Mouse (Mus musculus) embryonic fibroblast, embryonic 13.5 days (primary cell): ENCODE measurements around the gene Fbxw10.

Experiments used
- CTCF ChIP-seq: IDR thresholded peaks from 2 replicates; pipeline ENCODE4 v1.5.1; 2011; ENCODE audit warnings: mild to moderate bottlenecking, control low read depth, low read length, moderate library complexity, borderline replicate concordance; ENCODE audit not compliant: insufficient read depth
- POLR2A ChIP-seq: IDR thresholded peaks from 2 replicates; pipeline ENCODE4 v1.6.1; 2011; ENCODE audit warnings: low read depth, mild to moderate bottlenecking, control low read depth, low read length, moderate library complexity

DNA sequence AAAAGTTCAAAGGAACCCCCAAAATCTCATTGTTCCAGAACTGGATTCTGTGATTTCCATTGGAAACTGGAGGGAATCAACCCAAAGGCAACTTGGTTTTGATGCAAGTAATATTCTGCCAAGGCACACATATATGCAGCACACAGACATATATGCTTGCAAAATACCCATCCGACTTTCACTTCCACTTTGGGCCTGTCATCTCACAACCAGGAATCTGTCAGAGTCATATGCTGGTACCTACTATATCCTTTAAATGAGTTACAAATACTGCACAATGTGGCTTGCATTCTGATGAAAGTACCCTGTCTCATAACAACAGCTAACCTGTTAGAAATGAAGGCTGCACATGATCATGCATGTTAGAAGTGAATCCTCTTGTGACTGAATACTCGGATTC is 38.9 kb upstream of the Fbxw10 start:
- TF ChIP-seq POLR2A (no peak), CTCF (no peak)
